Mouse (Mus musculus): ENCODE measurements around the gene Gm17949.

DNA sequence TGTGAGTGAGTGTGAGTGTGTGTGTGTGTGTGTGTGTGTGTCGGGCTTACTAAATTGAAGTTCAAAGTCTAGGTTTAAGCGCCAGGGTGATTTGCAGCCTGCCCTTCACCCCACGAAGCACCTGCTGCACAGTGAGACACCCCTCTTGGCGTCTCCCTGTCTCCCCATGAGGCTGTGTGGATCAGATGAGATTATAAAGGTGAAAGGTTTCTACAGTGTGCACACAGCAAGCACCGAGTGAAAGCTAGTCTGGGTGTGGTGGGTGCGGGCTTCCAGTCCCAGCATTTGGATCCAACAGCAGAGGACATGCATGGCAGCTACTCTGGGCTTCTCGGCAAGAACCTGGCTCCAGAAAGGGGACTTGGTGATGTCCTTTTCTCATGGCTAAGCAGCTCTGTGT lies 30.2 kb upstream of the Gm17949 start:
- TF ChIP-seq CTCF (IDR thresholded peaks at IDR 0.05; ENCODE audit: low read depth) (no peak), EP300 (IDR thresholded peaks at IDR 0.05; ENCODE audit: low read depth) (no peak)
